Mouse (Mus musculus) frontal cortex, adult 2 months (tissue): ENCODE data around the gene Krt73. TPM values are rescaled to one million over a fixed set of nuclear protein-coding genes. Genes with fewer than 3 reads are reported as not detected.

Source experiments
- DNase-seq, 2 experiments: peaks; one replicate each; pipeline ENCODE4 v3.0.0; 2022; ENCODE audit warnings: low spot score in 1 of 2; ENCODE audit errors: extremely low spot score in 1 of 2
- polyA plus RNA-seq: library from polyadenylated mRNA; depleted of rRNA; stranded (reverse); fragments of >200 nt; gene quantifications from 2 replicates; pipeline ENCODE4 v1.2.3, GENCODE M21; 2012; rRNA removed

Krt73 gene
- polyA plus RNA-seq, result 0.78 and 0.92 TPM in 2 replicates

- no peak for DNase-seq
These were observed at the start of gene Krt73 for GRCm38 (mm10) chr15:101802296-101802835. Gene Krt73, minus strand, starts transcription at chr15:101802346.

- no peak for DNase-seq
These were observed 48.5 kb upstream of the Krt73 start, which contains the start of gene Krt1 for GRCm38 (mm10) chr15:101850694-101851093. Gene Krt1, minus strand, starts transcription at chr15:101850794.

- DNase-seq, result peak in 1 of 2 experiments; percentile 59
These were observed 43.8 kb upstream of the Krt73 start for GRCm38 (mm10) chr15:101845971-101846403.

- DNase-seq, result no peak
These were observed 41.0 kb upstream of the Krt73 start for GRCm38 (mm10) chr15:101843192-101843591.

- DNase-seq, result peak in 1 of 2 experiments; percentile 37
These were observed 32.7 kb upstream of the Krt73 start for GRCm38 (mm10) chr15:101834784-101835328.

- no peak for DNase-seq
These were observed 31.0 kb upstream of the Krt73 start for GRCm38 (mm10) chr15:101833131-101833530.

GRCm38 (mm10) chr15:101829441-101829840, 27.3 kb upstream of the Krt73 start:
- no peak for DNase-seq

- no peak for DNase-seq
These were observed 19.6 kb upstream of the Krt73 start for GRCm38 (mm10) chr15:101821786-101822185.

- no peak for DNase-seq
These were observed 15.7 kb upstream of the Krt73 start, which contains the start of gene Krt2 for GRCm38 (mm10) chr15:101817875-101818274. Gene Krt2, minus strand, starts transcription at chr15:101818169.

GRCm38 (mm10) chr15:101803052-101803822, 1.1 kb upstream of the Krt73 start:
- DNase-seq, result peak; percentile 50 to 68

- no peak for DNase-seq
These were observed 11.3 kb downstream of the Krt73 start for GRCm38 (mm10) chr15:101790867-101791266.

- DNase-seq, result no peak
These were observed 15.8 kb downstream of the Krt73 start, which contains the start of gene Krt72 for GRCm38 (mm10) chr15:101786360-101786759. Gene Krt72, minus strand, starts transcription at chr15:101786460.

- DNase-seq, result no peak
These were observed 28.7 kb downstream of the Krt73 start for GRCm38 (mm10) chr15:101773420-101773819.

- DNase-seq, result peak; percentile 72 to 98
These were observed 29.4 kb downstream of the Krt73 start for GRCm38 (mm10) chr15:101772711-101773081.

GRCm38 (mm10) chr15:101772080-101772710, 30.0 kb downstream of the Krt73 start:
- peak in 1 of 2 experiments; percentile 27 for DNase-seq

- no peak for DNase-seq
These were observed 31.9 kb downstream of the Krt73 start for GRCm38 (mm10) chr15:101770226-101770625.

Other genes starting within 250 kb of the Krt73 start
- 0.08 and 0.10 TPM in 2 replicates for gene Krt90, start 239.4 kb downstream of the Krt73 start, polyA plus RNA-seq
- not detected in 2 replicates for gene Krt75, start 228.4 kb downstream of the Krt73 start, polyA plus RNA-seq
- not detected in 2 replicates for gene Gm5414, start 174.2 kb downstream of the Krt73 start, polyA plus RNA-seq
- not detected in 2 replicates for gene Gm5478, start 155.0 kb downstream of the Krt73 start, polyA plus RNA-seq
- not detected in 2 replicates for gene Krt6b, start 122.1 kb downstream of the Krt73 start, polyA plus RNA-seq
- not detected in 2 replicates for gene Krt6a, start 108.0 kb downstream of the Krt73 start, polyA plus RNA-seq
- 0.08 TPM in 1 of 2 replicates, not detected in the other for gene Krt5, start 89.4 kb downstream of the Krt73 start, polyA plus RNA-seq
- gene Krt71, start 59.2 kb downstream of the Krt73 start, polyA plus RNA-seq, result not detected in 2 replicates
- gene Krt72, start 15.9 kb downstream of the Krt73 start, polyA plus RNA-seq, result 0.17 and 0.28 TPM in 2 replicates
- gene Krt2, start 15.8 kb upstream of the Krt73 start, polyA plus RNA-seq, result 0.02 TPM in 1 of 2 replicates, not detected in the other
- 3.8 and 5.4 TPM in 2 replicates for gene Krt1, start 48.4 kb upstream of the Krt73 start, polyA plus RNA-seq
- gene Krt77, start 67.4 kb upstream of the Krt73 start, polyA plus RNA-seq, result 5.6 and 9.1 TPM in 2 replicates
- not detected in 2 replicates for gene Krt76, start 90.6 kb upstream of the Krt73 start, polyA plus RNA-seq
- not detected in 2 replicates for gene Krt4, start 122.4 kb upstream of the Krt73 start, polyA plus RNA-seq
- 0.34 TPM in 1 of 2 replicates, not detected in the other for gene Krt79, start 138.0 kb upstream of the Krt73 start, polyA plus RNA-seq
- gene Krt78, start 151.9 kb upstream of the Krt73 start, polyA plus RNA-seq, result not detected in 2 replicates
- 1.7 and 4.5 TPM in 2 replicates for gene Krt8, start 202.1 kb upstream of the Krt73 start, polyA plus RNA-seq
- gene Krt18, start 225.8 kb upstream of the Krt73 start, polyA plus RNA-seq, result 1.4 and 3.5 TPM in 2 replicates